Mouse (Mus musculus) layer of hippocampus, adult 18-20 months (tissue): ENCODE measurements around the gene Lgals1. TPM values are rescaled to one million over a fixed set of nuclear protein-coding genes. Genes with fewer than 3 reads are reported as not detected.

Experiments used
- DNase-seq, 2 experiments: peaks; one replicate each; pipeline ENCODE4 v3.0.0; 2022; ENCODE audit warnings: low spot score in 2 of 2
- total RNA-seq, 2 experiments: library from RNA; stranded (reverse); gene quantifications; 2 replicates each; pipeline ENCODE4 v1.2.3; 2021

The Lgals1 gene
- total RNA-seq, 2 experiments from 2014 or later: 23.8 to 27.0 TPM

DNA sequence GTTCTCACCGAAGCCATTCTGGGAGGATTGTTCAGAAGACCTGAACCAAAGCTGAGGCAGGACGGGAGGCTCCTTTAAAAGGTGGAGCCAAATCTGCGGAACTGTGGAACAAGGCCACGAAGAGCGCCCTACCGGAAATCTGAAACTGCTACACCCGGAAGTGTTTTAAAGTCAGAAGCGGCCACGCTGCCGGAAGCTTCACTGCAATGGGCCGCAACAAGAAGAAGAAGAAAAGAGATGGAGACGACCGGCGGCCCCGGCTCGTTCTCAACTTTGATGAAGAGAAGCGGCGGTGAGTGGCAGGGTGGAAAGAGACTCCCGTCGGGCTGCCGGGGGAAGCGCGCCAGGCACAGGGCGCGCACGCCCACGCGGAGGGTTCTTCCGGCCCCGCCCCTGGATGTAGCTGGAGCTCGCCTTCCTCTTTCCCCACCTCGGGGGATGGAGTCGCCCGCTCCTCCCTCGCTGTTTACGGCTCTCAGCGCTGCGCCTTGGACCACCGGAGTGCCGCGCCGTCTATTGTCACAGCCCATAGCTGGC is 8.3 kb downstream of the Lgals1 start, which contains the start of gene Nol12:
TSS of gene Nol12 (plus strand) at position 150 of the 537 bp plus-strand sequence.
- peak; percentile 79 to 94 for DNase-seq

DNA sequence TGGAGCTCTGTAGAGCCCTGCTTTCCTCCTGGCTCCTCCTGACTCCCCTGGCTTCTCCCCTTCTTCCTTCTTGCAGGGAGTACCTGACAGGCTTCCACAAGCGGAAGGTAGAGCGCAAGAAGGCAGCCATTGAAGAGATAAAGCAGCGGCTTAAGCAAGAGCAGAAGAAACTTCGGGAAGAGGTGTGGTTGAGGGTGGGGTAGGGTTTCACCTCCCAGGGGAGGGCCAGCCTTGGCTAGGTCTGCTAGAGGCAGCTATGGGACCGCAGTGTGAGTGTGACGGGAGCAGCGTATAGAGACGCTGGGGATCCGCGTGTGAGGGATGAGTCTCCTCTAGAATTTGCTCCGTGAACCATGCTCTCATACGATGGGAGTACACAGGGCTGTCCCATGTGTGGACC is 9.9 kb downstream of the Lgals1 start:
- no peak for DNase-seq

DNA sequence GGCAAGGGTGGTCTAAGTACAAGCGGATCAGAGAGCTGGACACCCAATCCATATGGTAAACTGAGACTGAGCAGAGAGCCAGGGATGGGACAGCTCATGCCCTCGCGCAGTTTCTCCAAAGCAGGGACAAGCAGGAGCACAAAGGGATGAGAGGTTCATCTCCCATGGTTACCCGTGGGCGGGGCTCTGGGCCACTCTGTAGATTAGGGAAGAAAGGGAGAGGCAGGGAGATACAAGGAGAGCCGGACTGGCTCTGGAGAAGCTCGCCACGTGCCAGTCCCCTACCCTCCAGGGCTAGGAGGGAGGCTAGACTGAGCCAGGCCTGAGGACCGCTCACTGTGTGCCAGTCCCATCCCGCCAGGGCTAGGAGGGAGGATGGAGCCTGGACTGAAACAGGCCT is 10.8 kb downstream of the Lgals1 start:
- DNase-seq: no peak

DNA sequence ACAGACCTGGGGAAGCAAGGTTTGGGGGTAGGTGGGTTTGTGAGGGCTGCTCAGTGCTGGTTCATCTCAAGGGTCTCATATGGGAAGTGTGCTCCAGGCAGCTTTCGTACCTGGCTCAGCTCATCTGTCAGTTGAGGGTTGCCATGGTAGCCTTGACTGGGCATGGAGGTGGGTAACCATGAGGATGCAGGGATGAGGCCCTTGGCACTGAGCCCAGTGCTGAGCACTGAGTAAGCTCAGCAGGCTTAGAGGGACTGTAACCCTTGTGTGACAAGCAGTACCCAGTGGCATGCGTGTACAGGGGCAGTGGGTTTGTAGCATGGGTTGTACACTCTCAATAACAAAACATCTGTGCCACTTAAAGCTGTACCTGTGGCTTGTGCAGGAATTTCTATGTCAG is 11.4 kb downstream of the Lgals1 start:
- DNase-seq: no peak

DNA sequence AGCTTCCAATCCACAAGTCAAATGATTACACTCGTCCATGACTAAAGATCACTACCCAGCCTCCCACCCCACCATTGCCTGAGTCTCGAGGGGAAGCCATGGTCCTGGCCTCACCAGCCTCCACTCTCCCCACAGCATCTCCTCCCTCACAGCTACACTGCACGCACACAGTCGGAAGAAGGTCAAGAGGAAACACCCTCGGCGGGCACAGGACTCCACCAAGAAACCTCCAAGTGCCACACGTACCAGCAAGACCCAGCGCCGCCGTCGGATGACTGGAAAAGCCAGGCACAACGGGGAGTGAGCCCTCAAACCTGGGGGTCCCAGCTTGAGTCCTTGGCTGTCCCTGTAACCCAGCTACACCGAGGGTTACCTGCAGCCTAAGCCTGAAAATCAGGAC is 13.8 kb downstream of the Lgals1 start:
- DNase-seq: no peak

DNA sequence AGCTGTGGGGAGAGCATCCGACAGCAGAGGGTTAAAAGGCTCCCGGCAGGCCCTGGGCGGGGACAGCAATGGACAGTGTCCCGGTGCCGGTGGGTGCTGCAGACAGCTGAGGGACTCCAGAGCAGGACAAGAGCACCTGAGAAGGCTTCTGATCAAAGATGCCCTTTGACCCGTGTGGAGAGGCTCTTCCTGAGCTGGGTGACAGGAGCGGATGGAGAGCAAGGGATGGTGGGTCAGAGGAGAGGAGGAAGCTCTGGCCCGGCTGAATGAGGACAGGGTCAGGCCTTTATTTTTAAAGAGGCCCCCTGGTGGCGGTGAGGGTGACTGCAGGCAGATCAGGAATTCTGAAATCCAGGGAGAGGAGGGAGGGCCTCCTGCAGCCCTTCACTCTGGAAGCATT is 16.1 kb downstream of the Lgals1 start:
- DNase-seq: peak; percentile 55 to 86

DNA sequence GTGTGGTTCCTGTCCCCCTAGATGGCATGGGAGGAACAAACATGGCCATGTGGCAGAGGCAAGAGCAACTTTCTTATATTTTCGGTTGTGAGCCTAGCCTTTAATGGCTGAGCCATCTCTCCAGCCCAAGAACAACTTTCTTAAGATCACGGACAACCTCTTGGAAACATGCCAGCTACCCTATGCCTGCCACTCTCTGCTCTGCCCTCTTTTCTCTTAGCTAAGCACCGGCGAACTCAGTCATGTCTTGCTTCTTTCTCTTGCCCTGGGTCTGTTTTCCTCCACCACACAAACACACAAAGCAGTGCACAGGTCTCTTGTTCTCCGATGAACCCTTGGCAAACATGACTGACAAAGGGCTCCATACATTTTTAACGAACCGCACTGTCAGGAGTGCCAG is 19.7 kb downstream of the Lgals1 start:
- no peak for DNase-seq

DNA sequence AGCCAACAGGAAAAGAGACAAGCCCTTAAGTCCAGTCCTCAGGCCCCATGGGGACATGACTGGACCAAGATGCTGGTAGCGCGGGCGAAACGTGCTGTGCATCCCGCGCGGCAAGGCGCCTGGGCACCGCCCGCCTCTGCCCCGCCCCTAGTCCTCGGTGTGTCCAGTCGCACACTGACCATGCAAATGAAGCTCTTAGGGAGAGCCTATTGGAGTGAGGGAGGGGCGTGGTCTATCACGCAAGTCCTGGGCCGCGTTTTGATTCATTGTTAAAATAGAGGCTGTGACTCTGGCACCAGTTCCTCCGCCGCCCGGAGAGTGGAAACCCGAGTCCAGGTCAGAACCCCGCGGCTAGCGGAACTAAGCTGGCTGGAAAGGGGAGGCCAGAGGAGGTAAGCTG is 21.1 kb downstream of the Lgals1 start, which contains the start of gene Triobp:
TSS of gene Triobp (plus strand) at position 68 of the 400 bp plus-strand sequence.
- peak; percentile 70 to 74 for DNase-seq

DNA sequence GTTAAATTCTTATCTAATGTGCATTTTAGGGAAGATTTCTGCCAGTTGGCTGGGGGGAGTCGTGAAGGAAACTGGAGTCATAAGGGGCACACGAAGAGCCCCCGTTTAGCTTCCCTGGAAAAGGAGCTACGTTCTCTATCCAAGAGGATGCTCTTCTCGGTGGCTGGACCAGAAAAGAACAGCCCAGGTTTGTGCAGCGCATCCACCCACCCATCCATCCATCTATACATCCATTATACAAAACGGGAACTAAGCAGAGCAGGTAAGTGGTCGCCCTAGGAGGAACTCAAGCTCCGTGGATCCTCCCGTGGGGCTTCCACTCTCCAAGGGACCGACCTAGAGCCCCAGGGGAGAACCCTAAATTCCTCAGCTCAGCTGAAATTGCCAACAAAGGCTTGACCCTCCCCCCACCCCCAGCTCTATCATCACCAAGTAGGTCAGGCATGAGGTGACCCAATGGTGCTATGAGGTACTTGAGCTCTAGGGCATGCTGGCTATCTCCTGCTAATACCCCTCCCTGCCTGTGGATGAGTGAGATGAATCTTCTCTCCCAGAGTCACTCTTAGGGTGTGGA is 21.7 kb downstream of the Lgals1 start:
- DNase-seq: no peak

DNA sequence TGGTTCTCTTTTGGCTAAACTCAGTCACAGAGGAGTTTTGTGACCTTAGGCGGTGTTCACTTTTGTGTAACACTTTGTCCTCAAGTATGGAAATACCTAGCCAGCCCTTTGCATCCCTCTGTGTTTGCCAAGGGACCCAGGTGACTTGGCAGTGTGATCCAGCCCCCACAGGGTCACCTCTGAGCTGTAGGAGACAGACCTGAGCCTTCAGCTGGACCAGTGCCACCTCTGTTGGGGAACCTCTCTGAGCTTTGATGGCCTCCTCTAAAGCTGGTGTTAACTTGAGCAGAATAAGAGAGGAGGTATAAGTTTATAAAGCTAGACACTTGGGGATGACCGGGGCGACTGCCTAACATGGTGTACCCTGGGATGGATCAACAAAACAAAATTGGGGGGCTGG is 22.4 kb downstream of the Lgals1 start:
- DNase-seq: no peak

DNA sequence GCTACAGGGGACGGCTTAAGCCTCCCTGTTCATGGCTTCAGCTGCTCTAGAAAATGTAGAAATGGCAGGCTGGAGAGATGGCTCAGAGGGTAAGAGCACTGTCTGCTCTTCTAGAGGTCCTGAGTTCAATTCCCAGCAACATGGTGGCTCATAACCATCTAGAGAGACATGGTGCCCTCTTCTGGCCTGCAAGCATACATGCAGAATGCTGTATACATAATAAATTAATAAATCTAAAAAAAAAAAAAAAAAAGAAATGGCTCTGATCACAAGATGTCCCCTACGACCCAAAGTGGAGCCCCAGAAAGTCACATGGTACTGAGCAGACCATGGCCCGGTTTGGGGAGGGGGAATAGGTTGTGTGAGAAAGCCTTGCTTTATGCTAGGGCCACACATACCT is 29.1 kb downstream of the Lgals1 start:
- DNase-seq: no peak

DNA sequence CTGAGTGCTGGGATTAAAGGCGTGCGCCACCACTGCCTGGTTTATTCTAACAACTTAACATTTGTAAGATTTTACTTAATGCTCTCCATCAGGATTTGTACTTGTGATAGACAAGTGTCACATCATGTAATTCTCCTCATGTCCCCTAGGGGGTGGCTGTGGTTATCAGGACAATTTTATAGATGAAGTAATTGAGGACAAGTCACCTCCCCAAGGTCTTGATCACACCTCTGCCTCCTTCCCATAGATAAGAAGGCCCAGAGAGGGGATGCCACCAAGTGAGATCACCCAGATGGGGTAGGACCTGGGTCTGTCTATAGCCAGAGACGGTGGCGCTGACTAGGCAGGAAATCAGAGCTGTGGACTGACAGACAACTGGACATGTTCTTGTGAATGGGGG is 29.8 kb downstream of the Lgals1 start:
- no peak for DNase-seq

DNA sequence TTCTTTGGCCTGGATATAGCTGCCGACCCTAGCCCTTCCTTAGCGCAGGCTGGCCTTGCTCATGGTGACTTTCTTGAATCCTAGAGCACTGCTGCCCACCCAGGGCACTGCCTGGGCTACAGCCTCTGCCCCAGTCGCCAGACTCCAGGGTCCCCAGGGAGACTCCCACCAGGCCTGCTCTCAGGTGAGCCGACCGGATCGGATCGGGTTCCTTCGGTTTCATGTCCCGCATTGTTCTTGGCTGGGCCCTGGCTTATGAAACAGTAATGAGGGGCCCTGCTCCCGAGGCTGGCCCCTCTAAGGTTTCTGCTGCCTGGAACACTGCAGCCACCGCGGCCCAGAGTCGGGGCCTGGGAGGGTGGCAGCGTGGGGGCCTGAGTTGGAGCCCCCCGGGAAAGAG is 30.5 kb downstream of the Lgals1 start:
- DNase-seq: no peak

DNA sequence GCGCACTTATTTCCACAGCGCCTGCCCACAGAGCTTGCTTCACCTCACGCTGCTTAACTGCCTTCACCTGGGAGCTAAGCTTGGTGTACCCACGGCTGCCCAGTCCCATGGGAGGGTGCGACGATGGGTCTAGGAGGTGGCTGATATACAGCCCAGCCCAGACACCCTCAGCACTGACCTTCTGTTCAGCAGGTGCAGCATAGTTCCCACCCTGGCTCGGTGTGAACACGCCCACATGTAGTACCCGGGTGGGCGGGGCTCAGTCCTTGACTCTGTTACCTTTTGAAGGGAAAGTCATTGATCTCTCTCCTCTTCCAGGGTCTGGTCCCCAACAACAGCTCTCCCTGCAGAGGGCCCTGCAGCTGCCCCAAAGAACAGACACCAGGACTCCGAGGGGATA is 33.0 kb downstream of the Lgals1 start:
- no peak for DNase-seq

DNA sequence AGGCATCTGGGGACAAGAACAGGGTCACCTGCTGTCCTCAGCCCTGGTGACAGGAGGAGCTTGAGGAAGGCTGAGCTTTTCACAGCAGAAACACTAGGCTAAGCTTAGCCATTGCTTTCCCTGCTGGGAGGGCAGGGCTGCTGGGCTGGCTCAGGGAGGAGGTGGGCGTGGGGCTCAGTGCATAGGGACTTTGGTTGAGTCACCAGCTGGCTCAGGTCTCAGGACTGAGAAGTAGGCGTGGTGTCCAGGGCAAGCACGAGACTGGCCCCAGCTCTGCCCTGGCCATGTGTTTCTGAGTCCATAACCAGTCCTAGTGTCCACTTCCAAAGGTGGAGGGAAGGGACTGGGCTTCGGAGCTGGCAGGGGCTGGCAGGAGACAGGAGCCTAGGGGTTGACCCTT is 33.6 kb downstream of the Lgals1 start:
- DNase-seq: no peak

DNA sequence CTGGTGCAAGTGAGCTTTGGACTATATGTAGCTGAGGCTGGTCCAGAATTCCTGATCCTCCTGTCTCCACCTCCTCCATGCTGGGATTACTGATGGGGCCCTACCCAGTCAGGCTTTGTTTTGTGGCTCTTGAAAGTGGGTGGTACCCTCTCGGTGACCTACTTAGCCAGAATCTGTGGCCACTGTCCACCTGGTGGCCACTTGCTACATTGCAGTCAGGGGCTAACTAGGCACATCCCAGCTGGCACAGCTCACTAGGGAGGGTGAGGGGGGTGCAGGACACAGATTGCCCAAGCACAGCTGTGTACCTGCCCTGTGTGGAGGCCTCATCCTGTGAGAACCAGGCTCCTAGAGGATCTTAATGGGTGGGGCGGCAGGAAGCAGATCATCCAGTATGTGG is 36.4 kb downstream of the Lgals1 start:
- no peak for DNase-seq

DNA sequence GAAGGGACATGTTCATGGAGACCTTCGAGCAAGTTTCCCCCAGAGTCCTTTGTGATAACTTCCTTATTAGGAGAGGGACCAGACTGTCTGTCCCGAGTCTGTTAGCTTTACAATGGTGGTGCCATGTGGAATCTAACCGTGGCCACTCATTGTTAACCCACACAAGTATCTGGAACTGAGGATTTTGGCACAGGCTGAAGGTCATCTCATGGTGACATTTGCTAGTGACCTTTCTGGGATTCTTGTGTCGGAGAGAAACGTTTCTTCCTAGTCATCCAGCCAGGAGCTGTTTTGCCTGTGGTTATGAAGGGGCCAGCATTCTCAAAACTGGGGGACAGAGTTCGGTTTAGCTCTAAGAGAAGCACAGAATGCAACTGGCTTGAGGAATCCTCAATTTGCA is 45.1 kb downstream of the Lgals1 start:
- no peak for DNase-seq

DNA sequence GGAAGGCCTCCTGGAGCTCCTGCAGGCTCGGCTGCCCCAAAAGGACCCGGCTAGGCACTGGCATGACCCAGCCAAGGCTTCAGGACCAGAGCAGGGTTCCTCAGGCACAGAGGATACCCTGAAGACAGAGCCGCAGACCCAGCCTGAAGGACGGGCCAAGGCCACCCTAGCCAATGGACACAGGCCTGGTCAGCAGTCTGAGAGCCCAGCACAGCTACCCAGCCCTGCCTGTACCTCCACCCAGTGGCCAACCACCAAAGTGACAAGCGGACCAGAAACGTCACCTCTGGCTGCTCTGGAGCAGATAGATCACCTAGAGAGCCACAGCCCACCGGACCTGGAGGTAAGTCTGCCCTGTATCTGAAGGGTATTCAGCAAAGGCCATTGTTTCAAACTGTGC is 47.4 kb downstream of the Lgals1 start:
- no peak for DNase-seq

DNA sequence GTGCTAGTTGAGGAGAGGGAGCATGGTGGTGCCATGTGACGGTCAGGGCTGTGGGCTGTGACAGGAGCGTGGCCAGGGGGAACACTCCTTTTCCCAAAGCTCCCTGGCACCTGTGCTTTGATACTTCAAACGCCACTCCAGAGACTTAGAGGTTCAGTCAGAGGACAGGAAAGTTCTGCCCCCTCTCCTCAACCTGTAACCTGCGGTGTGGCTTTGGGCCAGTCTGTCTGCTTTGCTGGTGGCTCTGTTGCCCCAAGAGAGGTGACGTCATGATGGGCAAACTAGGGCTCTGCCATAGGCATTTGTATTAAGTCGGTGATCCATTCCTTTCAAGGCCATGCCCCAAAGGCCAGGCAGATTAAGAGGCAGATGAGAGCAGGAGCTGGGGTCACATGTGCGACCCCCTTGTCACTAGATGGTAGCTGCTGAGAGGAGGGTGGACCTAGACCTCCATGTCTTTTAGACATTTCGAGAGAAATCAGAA is 51.2 kb downstream of the Lgals1 start:
- no peak for DNase-seq

DNA sequence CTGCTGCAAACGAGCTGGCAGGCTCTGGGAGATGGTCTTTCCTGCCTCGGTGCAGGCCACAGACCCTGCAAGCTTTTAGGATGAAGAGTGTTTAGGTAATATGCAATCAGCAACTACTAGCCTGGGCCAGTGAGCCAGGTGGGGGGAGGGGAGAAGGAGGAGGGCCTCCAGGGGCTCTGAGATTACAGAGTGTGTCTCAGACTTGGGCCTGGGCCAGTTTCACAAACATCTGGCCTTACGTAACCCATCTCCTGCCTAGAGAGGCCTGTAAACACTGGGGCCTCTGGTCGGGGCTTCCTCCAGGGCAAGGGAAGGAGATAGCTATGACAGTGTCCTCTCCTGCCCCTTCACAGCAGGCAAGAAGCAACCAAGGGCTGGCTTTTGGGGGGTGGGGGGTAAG is 52.4 kb downstream of the Lgals1 start:
- no peak for DNase-seq
